Mouse (Mus musculus): ENCODE measurements around the gene Gstp2. TPM values are rescaled to one million over a fixed set of nuclear protein-coding genes. Genes with fewer than 3 reads are reported as not detected.

The Gstp2 gene
- total RNA-seq (2015) = 4.8 TPM in 1 of 2 replicates, not detected in the other
- total RNA-seq (2017) = 1.8 TPM in 1 of 2 replicates, not detected in the other

DNA sequence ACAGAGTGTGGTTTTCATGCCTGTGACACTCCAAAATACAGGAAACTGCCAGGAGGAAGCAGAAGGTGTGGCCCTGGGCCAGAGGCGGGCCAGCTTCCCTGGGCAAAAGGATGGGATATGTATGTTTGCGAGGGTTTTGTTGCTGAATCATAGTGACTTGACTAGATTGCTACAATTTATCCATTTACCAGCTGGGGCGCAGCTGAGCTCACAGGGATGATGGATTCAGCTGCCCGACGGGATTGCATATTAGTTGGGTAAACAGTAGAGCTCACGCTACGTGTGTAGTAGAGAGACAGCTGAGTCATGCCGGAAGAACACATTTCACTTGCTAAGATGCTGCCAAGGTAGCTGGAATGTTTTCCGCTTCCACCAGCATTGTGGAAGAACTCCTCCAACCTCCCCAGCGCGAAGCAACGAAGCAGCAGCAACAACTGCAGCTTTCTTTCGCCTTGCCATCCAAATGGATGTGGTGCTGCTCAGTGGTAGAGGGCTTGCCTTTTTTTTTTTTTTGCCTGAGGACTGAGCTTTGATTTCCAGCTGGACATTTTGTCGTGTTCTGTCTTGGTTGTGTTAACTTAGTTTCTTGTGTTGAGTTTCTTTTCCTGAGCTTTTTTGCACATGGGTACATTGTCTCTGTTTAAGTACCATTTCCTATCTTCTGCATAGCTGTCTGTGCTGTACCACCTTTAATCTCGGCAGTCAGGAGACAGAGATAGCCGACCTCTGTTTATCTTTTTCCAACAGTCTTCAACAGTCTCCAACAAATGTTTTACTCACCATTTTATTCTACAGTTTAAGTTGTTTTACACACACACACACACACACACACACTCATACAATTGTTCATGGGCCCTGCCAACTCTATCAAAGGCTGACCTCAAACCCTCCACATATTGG is at the start of gene Gstp2:
TSS of gene Gstp2 (minus strand) at position 58 of the 900 bp plus-strand sequence.
- peak; percentile 48 for ATAC-seq (ENCODE audit: poor library complexity, severe bottlenecking)

DNA sequence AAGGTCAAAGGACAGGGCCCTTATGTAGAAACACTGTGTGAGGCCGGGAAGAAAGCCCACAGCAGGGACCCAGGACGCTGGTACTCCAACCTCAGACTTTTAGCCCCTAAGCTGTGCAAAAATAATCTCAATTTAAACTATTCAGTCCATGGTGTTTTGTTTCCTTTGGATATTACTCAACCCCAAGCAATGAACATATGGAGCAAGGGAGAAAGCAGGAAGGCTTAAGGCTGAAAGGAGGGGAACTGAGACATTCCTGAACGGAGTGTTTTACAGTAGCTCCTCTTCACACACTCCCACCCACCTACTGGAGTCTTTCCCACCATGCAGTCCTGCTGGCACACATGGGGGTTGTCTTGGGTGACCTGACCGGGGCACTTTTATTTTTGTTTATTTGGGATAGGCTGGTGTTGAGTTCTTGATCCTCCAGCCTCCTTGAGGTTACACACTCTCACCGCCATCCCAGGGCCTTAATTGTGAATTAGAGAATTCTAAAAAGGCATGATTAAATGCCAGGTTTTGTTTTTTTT is 49.0 kb upstream of the Gstp2 start:
- no peak for ATAC-seq (ENCODE audit: poor library complexity, severe bottlenecking)

DNA sequence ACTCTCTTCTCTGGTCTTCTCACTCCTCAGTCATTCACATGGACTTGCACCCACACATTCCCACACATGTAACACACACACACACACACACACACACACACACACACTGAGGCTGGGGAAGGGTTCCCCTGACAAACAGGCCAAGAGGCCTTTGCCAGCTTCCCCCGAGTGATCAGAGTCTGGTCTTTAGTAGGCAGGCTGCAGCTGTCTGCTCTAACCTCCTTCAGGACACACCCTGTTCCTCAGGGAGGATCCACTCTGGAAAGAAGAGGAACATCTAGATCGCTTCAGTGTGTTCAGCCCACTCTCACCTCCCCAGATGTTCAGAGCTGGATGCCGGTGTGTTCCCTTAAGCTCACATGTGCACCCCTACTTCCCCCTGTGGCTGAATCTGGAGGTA is 48.5 kb upstream of the Gstp2 start:
- no peak for ATAC-seq (ENCODE audit: poor library complexity, severe bottlenecking)

GRCm38 (mm10) chr19:4093772-4094171 is 47.9 kb upstream of the Gstp2 start:
- no peak for ATAC-seq (ENCODE audit: poor library complexity, severe bottlenecking)

DNA sequence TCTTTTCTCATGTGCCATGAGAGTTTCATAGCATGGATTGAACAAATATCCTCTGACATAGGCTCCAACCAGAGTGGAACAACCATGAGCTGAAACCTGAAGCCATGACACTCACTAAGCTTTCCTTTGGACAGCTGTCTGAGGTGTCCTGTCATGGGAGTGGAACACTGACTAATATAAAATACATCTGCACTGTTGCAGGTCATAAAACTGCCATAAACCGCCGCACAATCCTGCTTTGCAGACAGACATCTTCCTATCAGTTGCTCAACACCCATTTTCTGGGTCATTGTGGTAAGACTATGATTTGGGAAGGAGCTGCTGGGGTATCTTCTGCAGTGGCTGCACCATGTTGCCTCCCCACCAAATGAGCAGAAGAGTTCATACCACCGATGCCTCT is 46.9 kb upstream of the Gstp2 start:
- ATAC-seq (ENCODE audit: poor library complexity, severe bottlenecking) = no peak

- no peak for ATAC-seq (ENCODE audit: poor library complexity, severe bottlenecking)
Observed at GRCm38 (mm10) chr19:4091383-4091782, 45.6 kb upstream of the Gstp2 start.

- no peak for ATAC-seq (ENCODE audit: poor library complexity, severe bottlenecking)
Observed at GRCm38 (mm10) chr19:4090446-4090845, 44.6 kb upstream of the Gstp2 start.

- ATAC-seq (ENCODE audit: poor library complexity, severe bottlenecking) = no peak
Observed at GRCm38 (mm10) chr19:4089128-4089527, 43.3 kb upstream of the Gstp2 start.

DNA sequence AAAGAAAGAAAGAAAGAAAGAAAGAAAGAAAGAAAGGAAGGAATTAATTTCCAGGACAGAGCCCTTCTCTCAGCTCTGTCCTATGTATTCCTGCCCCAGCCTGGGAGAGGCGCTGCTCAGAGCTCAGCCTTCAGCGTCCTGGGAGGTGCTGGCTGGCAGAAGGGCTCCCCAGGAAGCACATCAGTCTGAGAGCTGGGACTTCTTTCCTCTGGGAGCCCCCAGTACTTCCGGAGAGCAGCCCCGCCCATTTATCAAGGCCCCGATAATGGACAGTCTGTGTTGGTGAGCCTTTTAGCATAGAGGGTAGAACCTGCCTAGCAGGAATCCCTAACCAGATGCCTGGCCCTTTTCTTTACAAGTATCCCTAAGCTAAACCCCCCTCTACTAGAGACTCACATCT is 42.3 kb upstream of the Gstp2 start:
- no peak for ATAC-seq (ENCODE audit: poor library complexity, severe bottlenecking)

GRCm38 (mm10) chr19:4087090-4087489 is 41.3 kb upstream of the Gstp2 start:
- ATAC-seq (ENCODE audit: poor library complexity, severe bottlenecking) = no peak

GRCm38 (mm10) chr19:4086156-4086555 is 40.3 kb upstream of the Gstp2 start:
- no peak for ATAC-seq (ENCODE audit: poor library complexity, severe bottlenecking)

DNA sequence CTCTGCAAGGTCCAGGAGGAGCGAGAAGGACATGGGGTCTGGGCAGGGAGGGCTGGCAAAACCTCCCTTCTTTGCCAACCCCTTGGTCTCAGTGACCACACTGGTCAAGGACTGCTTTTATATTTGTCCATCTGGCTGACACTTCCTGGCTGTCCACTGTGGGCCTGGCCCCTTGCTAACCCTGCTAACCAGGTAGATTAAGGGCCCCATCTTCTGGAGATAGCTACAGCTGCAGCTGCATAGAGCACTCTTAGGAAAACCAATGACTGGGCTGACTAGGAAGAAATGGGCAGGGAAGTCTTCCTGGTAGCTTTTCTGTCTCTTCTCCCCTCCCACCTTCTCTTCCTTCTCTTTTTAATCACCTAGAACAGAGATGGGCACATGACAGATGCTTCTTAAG is 39.2 kb upstream of the Gstp2 start:
- ATAC-seq (ENCODE audit: poor library complexity, severe bottlenecking) = no peak

GRCm38 (mm10) chr19:4083826-4084225 is 38.0 kb upstream of the Gstp2 start:
- no peak for ATAC-seq (ENCODE audit: poor library complexity, severe bottlenecking)

GRCm38 (mm10) chr19:4083316-4083715 is 37.5 kb upstream of the Gstp2 start:
- no peak for ATAC-seq (ENCODE audit: poor library complexity, severe bottlenecking)

DNA sequence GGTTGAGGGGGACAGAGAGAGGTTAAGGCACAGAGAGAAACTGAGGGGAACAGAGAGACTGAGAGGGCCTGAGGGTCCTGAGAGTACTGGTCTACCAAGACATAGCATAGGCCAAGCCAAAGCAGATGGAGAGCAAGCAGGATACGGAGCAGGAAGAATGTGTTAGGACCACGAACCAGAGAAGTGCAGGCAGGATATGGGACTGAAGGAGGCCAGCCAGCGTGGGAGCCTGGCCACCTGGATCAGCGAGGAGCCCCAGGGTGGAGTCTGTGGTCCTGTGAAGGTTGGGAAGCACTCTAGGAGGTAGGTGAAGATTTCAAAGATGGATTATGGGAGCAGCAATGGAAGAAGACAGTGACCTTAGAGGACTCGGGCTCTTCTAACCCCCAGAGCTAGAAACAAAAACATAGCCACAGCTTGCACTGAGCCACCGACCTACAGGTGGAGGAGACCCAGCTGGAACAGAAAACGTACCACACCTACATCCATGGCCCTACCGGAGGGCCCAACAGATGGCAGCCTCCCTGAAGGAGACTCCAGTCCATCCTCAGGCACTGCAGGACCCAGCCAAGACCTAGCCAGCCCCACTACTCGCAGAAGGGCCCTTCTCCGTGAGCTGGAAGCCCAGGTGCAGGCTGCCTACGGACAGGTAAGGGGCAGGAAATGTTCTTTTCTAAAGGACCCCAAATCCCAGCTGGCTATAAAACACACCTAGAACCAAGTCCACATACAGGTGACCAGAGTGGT is 36.6 kb upstream of the Gstp2 start:
- ATAC-seq (ENCODE audit: poor library complexity, severe bottlenecking) = no peak

- no peak for ATAC-seq (ENCODE audit: poor library complexity, severe bottlenecking)
Observed at GRCm38 (mm10) chr19:4081394-4081793, 35.6 kb upstream of the Gstp2 start, which contains the start of gene Cabp2. Gene Cabp2, plus strand, starts transcription at chr19:4081578.

DNA sequence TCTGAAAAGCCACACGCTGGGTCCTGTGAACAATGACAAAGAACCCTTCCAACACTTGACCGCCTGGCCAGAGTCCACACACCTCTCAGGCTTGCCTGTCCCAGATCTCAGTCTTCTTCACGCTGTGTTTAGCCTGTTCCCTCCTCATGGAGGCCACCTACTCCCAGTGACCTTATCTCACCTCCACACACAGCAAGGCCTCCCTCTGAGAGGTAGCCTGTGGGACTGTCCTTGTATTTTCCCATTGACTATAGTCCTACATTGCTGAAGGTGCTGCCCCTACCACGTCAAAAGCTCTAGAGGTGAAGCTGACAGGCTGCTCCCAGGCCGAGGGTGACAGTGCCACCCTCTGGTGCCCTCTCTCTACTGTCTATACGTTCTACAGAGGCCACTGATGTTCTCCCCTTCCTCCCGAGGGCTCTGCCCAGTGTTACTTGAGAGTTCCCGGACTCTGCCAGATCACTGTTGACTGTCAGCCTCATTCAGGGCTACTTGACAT is 34.7 kb upstream of the Gstp2 start:
- no peak for ATAC-seq (ENCODE audit: poor library complexity, severe bottlenecking)

DNA sequence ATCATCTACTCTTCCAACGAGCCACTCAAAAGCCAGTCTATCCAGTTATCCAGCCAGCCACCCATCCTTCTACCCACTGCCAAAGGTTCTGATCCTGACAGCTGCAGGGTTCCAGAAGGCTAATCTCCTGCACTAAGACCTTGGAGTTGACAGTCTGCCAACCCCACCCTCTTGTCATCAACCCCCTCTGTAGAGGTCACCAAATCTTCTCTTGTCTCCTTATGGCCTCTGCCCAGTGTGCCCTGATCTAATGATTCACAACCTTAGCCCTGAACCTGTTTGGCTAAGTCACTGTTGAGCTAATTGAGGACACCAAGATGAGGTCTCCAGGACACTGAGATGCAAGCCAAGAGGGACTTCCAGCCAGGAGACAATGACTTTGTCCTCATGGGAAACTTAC is 33.8 kb upstream of the Gstp2 start:
- no peak for ATAC-seq (ENCODE audit: poor library complexity, severe bottlenecking)

GRCm38 (mm10) chr19:4075531-4075930 is 29.7 kb upstream of the Gstp2 start:
- ATAC-seq (ENCODE audit: poor library complexity, severe bottlenecking) = no peak

GRCm38 (mm10) chr19:4072706-4073424 is 27.0 kb upstream of the Gstp2 start:
- no peak for ATAC-seq (ENCODE audit: poor library complexity, severe bottlenecking)

DNA sequence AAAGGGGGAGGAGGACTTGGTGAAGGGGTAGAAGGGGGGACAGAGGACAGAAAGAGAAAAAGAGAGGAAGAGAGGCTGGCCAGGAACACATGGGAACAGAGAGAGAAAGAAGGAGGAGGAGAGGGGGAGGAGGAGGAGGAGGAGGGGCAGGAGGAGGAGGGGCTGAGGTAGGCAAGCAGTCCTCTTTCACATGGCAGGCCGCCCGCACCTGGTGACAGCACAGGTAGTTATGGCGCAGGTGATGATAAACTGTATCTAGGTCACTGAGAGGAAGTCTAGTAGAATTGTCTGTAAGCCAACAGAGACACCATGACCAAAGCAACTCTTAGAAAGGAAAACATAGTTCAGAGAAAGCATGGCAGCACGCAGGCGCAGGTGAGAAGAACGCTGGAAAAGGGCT is 25.6 kb upstream of the Gstp2 start:
- no peak for ATAC-seq (ENCODE audit: poor library complexity, severe bottlenecking)
